In genomic region chrX:134566536-134567222, GRCm38 (mm10) we compare ENCODE assay signal across 25 mouse cellular contexts. TPM values are rescaled to one million over a fixed set of nuclear protein-coding genes. Genes with fewer than 3 reads are reported as not detected.
A peak's percentile ranks its signal among the peaks of the same experiment; 100 is the strongest.
DNase-seq lines count a peak whose midpoint lies in the region; ATAC-seq and TF ChIP-seq lines count a peak whose summit lies in the region.
"Had no signal": no experiment of that assay in that cellular context is flagged by ENCODE, and none has a peak within 500 bp of the region (broad histone marks: within the 10 kb centered on the region; RNA-seq: fewer than 3 reads in every experiment).

No protein-coding gene starts in this region.

- no peak overlapping the region for H3K4me3 ChIP-seq in intestine, postnatal 0 days (ENCODE audit: low read depth, low read length)
- H3K4me3 ChIP-seq: heart, embryonic 10.5 days; intestine, embryonic 15.5 days; kidney, embryonic 15.5 days; limb, embryonic 12.5 days; liver, embryonic 12.5 days; megakaryocyte, embryonic 14.5 days; myocyte; neural tube, embryonic 15.5 days had no signal

- H3K27ac ChIP-seq in intestine, postnatal 0 days (ENCODE audit: low read depth, low read length), result no peak overlapping the region
- H3K27ac ChIP-seq: heart, embryonic 10.5 days; hindbrain, embryonic 14.5 days; intestine, embryonic 15.5 days; kidney, embryonic 15.5 days; limb, embryonic 12.5 days; liver, embryonic 12.5 days; neural tube, embryonic 15.5 days had no signal

- H3K36me3 ChIP-seq in intestine, postnatal 0 days (ENCODE audit: control insufficient read depth, insufficient read depth), result no peaks in the 10 kb centered on the region
- H3K36me3 ChIP-seq: heart, embryonic 10.5 days; intestine, embryonic 15.5 days; kidney, embryonic 15.5 days; limb, embryonic 12.5 days; liver, embryonic 12.5 days; neural tube, embryonic 15.5 days had no signal

- TF ChIP-seq CTCF in intestine, postnatal 0 days (IDR thresholded peaks at IDR 0.05; ENCODE audit: low read depth), result no peak

- H3K9me3 ChIP-seq in intestine, postnatal 0 days (ENCODE audit: control insufficient read depth), result no peaks in the 10 kb centered on the region
- H3K9me3 ChIP-seq: heart, embryonic 10.5 days; intestine, embryonic 15.5 days; kidney, embryonic 15.5 days; limb, embryonic 12.5 days; liver, embryonic 12.5 days; megakaryocyte, embryonic 14.5 days; neural tube, embryonic 15.5 days had no signal

- peak; percentile 23 for DNase-seq in spleen, adult 12 weeks (ENCODE audit: low spot score)
- DNase-seq in spleen, postnatal 14 days (ENCODE audit: low spot score in 2 of 2), result no peak
- DNase-seq in naive thymus-derived CD4-positive, alpha-beta T cell, adult 2 months (ENCODE audit: low read depth), result peak; percentile 73
- DNase-seq in thymus, postnatal 14 days, result peak; percentile 25
- no peak for DNase-seq in embryo, embryonic 10 days (ENCODE audit: low spot score)
- DNase-seq in adrenal gland, postnatal 10 days, result no peak
- DNase-seq: cerebellum, postnatal 10 days; embryo, embryonic 11 days; forebrain, postnatal 0 days; kidney, postnatal 4 days; layer of hippocampus, adult 9-11 months; lung, adult 2 months; midbrain, embryonic 14.5 days; right cerebral cortex, postnatal 25 days had no signal

- WGBS in intestine, postnatal 0 days, result 71% methylated on average over 8 of the region's 8 CpGs

- no peak overlapping the region for H3K4me2 ChIP-seq in intestine, postnatal 0 days (replicated peaks; ENCODE audit: low read depth)
- H3K4me2 ChIP-seq: hindbrain, embryonic 14.5 days; intestine, embryonic 15.5 days; kidney, embryonic 15.5 days; limb, embryonic 12.5 days; liver, embryonic 12.5 days; neural tube, embryonic 15.5 days had no signal

- ATAC-seq in activated CD4-positive, CD25-positive, alpha-beta regulatory T cell, adult 4 months, result peak; percentile 83
- ATAC-seq in intestine, postnatal 0 days, result no peak
- ATAC-seq: forebrain, postnatal 0 days; intestine, embryonic 15.5 days; liver, embryonic 12.5 days had no signal

- no peaks in the 10 kb centered on the region for H3K27me3 ChIP-seq in intestine, postnatal 0 days (replicated peaks; ENCODE audit: control insufficient read depth, insufficient read depth, low read length)
- H3K27me3 ChIP-seq: intestine, embryonic 15.5 days; limb, embryonic 12.5 days; liver, embryonic 12.5 days; megakaryocyte, embryonic 14.5 days; neural tube, embryonic 15.5 days had no signal

- no peaks in the 10 kb centered on the region for H3K4me1 ChIP-seq in intestine, postnatal 0 days (replicated peaks; ENCODE audit: control insufficient read depth, insufficient read depth, low read length)
- H3K4me1 ChIP-seq: heart, embryonic 10.5 days; intestine, embryonic 15.5 days; kidney, embryonic 15.5 days; limb, embryonic 12.5 days; liver, embryonic 12.5 days; neural tube, embryonic 15.5 days had no signal

- H3K9ac ChIP-seq in intestine, postnatal 0 days (ENCODE audit: low read depth, low read length), result no peak overlapping the region
- H3K9ac ChIP-seq: forebrain, postnatal 0 days; hindbrain, embryonic 14.5 days; intestine, embryonic 15.5 days; kidney, embryonic 15.5 days; limb, embryonic 12.5 days; liver, embryonic 12.5 days; neural tube, embryonic 15.5 days had no signal

RNA-seq across cellular contexts. Expression of gene Btk, which starts 16.7 kb away (rescaled TPM):
- polyA plus RNA-seq in activated CD4-positive, CD25-positive, alpha-beta regulatory T cell, adult 4 months (2017; shearing (Covaris generic)), result 1 to 10 TPM in 1 of 2 experiments, under 1 TPM in 1; 0.65 to 2.3 TPM
- total RNA-seq in adrenal gland, postnatal 10 days (2021), result 1 to 10 TPM; 2.5 to 3.3 TPM
- 0.81 and 0.83 TPM in 2 replicates for polyA plus RNA-seq in intestine, postnatal 0 days (2015; fragmentation: Nextera tagmentation; extraction: Ambion mirVana)
- polyA plus RNA-seq: myocyte had no signal

RNA-seq across cellular contexts. Expression of gene Rpl36a, which starts 18.8 kb away (rescaled TPM):
- polyA plus RNA-seq in activated CD4-positive, CD25-positive, alpha-beta regulatory T cell, adult 4 months (2017; shearing (Covaris generic)), result 100 to 1,000 TPM; 650 to 747 TPM
- total RNA-seq in adrenal gland, postnatal 10 days (2021), result 100 to 1,000 TPM; 336 to 341 TPM
- 308 and 311 TPM in 2 replicates for polyA plus RNA-seq in intestine, postnatal 0 days (2015; fragmentation: Nextera tagmentation; extraction: Ambion mirVana)

RNA-seq across cellular contexts. Expression of gene Timm8a1, which starts 25.0 kb away (rescaled TPM):
- polyA plus RNA-seq in activated CD4-positive, CD25-positive, alpha-beta regulatory T cell, adult 4 months (2017; shearing (Covaris generic)), result 10 to 100 TPM; 31.0 to 38.7 TPM
- total RNA-seq in adrenal gland, postnatal 10 days (2021), result 10 to 100 TPM; 52.9 to 58.0 TPM
- 68.6 and 71.5 TPM in 2 replicates for polyA plus RNA-seq in intestine, postnatal 0 days (2015; fragmentation: Nextera tagmentation; extraction: Ambion mirVana)

RNA-seq across cellular contexts. Expression of gene Gla, which starts 34.2 kb away (rescaled TPM):
- polyA plus RNA-seq in activated CD4-positive, CD25-positive, alpha-beta regulatory T cell, adult 4 months (2017; shearing (Covaris generic)), result 1 to 10 TPM; 4.6 to 5.0 TPM
- total RNA-seq in adrenal gland, postnatal 10 days (2021), result 1 to 10 TPM; 5.4 to 5.8 TPM
- 25.9 and 26.2 TPM in 2 replicates for polyA plus RNA-seq in intestine, postnatal 0 days (2015; fragmentation: Nextera tagmentation; extraction: Ambion mirVana)

RNA-seq across cellular contexts. Expression of gene Hnrnph2, which starts 34.3 kb away (rescaled TPM):
- polyA plus RNA-seq in activated CD4-positive, CD25-positive, alpha-beta regulatory T cell, adult 4 months (2017; shearing (Covaris generic)), result 100 to 1,000 TPM in 1 of 2 experiments, 10 to 100 TPM in 1; 75.6 to 106 TPM
- 10 to 100 TPM; 83.6 to 83.9 TPM for total RNA-seq in adrenal gland, postnatal 10 days (2021)
- 81.7 and 88.7 TPM in 2 replicates for polyA plus RNA-seq in intestine, postnatal 0 days (2015; fragmentation: Nextera tagmentation; extraction: Ambion mirVana)

Comparison
In these comparisons a context has a peak if more than half of its experiments do, and no peak if none do; other contexts are left out.
1. DNase-seq: peak in spleen, adult 12 weeks (single experiment), naive thymus-derived CD4-positive, alpha-beta T cell, adult 2 months (single experiment) and thymus, postnatal 14 days (single experiment); none in spleen, postnatal 14 days (0 of 2), embryo, embryonic 10 days (single experiment) and adrenal gland, postnatal 10 days (single experiment).